Mouse (Mus musculus) lung, postnatal 14 days (tissue): ENCODE measurements around the gene Dusp2.
A peak's percentile ranks its signal among the peaks of the same experiment; 100 is the strongest.

Experiments
- DNase-seq: peaks from one replicate; pipeline ENCODE4 v3.0.0; 2021

Gene Dusp2

GRCm38 (mm10) chr2:127324456-127324855, 11.5 kb upstream of the Dusp2 start:
- no peak for DNase-seq

GRCm38 (mm10) chr2:127328090-127328851, 7.7 kb upstream of the Dusp2 start:
- DNase-seq, result no peak

DNA sequence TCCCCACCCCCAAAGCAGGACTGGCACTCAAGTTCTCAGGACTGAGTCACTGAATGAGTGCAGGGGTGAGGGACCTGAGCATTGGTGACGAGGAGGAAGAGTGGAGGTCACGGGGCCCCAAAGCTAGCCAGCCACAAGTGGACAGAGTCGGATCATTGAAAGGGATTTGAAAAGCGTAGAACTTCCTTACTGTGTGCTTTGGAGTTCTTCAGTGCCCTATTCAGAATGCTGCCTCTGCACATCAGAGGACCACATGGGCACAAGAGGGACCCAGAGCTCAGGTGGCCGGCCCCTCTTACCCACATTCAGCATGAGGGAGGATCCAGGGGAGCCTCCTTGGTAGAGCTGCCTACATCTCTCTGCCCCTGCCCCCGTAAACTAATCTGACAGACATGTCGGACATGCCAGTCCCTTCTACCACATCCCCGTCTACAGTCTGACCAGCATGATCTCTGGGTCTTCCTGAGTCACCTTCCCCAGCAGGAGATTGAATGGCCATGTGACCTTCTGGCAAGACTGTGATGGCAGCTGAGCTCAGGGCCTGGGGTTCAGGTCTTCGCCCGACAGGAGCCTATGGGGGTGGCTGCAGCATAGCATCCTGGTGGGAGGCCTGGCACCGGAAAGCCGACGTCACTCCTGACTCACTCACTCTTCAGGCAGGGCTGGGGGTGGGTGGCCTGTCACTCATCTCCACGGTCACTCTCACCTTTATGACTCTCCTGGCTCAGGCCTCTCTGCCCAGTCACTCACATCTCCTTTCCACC, 3.0 kb upstream of the Dusp2 start:
- no peak for DNase-seq

GRCm38 (mm10) chr2:127333945-127334603, 1.9 kb upstream of the Dusp2 start:
- DNase-seq, result no peak

- DNase-seq, result peak; percentile 28
These were observed 849 bp upstream of the Dusp2 start for GRCm38 (mm10) chr2:127335078-127335541.

DNA sequence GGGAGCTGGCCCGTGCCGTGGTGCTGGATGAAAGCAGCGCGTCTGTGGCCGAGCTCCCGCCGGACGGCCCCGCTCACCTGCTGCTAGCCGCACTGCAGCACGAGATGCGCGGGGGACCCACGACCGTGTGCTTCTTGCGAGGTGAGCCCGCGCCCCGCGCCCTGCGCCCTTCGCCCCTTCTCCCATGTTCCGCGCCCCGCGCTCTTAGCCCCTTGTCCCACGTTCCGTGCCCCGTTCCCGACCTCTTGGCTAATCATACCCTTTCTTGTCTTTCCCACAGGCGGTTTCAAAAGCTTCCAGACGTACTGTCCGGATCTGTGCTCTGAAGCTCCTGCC, 506 bp downstream of the Dusp2 start:
- DNase-seq, result no peak

- DNase-seq, result no peak
These were observed 926 bp downstream of the Dusp2 start for GRCm38 (mm10) chr2:127336885-127337284.

GRCm38 (mm10) chr2:127337531-127337930, 1.6 kb downstream of the Dusp2 start:
- DNase-seq, result no peak

DNA sequence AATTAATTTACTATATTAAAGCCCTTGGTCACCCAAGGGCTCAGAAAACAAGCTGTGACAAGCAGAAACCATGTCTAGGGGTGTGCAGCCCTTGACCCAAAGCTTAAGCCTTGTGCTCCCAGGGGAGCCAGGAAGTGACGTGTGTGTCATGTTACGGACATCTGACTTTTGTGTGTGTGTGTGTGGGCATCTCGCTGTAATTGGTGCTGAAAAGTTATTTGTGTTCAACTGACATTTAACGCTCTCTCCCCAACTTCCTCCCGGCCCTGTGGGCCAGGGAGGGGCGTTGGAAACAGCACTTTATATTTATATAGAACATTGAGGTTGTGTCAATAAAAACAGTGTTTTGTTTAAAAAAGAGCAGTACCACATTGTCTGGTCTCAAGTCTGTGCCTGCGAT, 2.1 kb downstream of the Dusp2 start:
- DNase-seq, result no peak

DNA sequence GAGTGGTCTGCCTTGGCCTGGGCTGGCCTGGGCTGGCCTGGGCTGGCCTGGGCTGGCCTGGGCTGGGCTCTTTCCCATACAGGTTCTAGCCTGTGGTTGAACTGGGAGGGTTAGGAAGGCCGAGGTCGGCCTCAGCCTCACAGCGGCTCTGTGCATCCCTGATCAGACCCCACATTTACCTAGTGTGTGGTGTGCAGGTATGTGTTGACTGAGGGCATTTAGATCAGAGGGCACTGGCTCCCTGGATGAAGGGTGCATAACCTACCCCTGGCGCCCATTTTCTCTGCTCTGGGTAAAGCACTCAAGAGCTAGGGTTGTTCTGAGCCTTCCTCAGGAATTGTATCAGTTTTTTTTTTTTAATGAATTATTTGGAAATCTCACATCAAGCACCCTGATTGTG, 2.5 kb downstream of the Dusp2 start, which contains the start of gene Astl:
Gene Astl, plus strand, starts transcription at position 224 of the 400 bp plus-strand sequence.
- no peak for DNase-seq

DNA sequence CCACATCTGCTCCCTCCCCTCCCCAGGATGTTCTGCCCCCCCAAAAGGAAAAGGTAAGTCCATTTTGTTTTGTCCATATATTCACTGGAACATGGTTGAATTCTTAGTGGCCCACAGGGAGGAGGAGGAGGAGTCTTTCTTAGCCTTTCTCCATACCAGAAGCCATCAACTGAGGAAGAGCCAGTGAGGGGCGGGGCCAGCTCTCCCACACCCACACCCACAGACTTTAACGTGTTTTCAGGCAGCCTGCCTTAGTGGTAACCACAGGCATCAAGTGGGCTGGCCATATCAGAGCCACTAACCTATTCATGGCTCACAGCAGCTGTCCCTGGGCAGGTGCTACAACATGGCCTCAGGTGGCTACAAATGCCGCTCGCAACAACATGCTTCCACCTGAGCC, 2.9 kb downstream of the Dusp2 start:
- no peak for DNase-seq

DNA sequence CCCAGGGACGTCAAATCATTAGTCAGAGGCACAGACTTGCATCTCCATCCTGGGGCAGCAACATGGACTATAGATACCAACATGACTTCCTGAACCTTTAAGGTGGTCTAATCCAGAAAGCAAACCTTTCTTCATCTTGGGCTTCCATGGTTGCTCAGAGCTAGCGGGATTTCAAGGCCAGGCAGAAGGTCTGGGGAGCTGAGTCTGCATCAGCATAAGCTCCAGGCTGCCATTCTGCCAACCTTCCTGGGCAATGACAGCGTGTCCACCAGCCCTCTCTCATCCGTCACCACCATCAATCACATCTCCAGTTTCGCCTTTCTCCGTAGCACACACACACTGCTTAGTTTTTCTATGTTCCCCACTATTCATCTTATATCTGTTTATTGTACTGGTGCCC, 3.3 kb downstream of the Dusp2 start:
- no peak for DNase-seq

GRCm38 (mm10) chr2:127341159-127341558, 5.2 kb downstream of the Dusp2 start:
- DNase-seq, result peak; percentile 70

GRCm38 (mm10) chr2:127346334-127346733, 10.4 kb downstream of the Dusp2 start:
- DNase-seq, result no peak

DNA sequence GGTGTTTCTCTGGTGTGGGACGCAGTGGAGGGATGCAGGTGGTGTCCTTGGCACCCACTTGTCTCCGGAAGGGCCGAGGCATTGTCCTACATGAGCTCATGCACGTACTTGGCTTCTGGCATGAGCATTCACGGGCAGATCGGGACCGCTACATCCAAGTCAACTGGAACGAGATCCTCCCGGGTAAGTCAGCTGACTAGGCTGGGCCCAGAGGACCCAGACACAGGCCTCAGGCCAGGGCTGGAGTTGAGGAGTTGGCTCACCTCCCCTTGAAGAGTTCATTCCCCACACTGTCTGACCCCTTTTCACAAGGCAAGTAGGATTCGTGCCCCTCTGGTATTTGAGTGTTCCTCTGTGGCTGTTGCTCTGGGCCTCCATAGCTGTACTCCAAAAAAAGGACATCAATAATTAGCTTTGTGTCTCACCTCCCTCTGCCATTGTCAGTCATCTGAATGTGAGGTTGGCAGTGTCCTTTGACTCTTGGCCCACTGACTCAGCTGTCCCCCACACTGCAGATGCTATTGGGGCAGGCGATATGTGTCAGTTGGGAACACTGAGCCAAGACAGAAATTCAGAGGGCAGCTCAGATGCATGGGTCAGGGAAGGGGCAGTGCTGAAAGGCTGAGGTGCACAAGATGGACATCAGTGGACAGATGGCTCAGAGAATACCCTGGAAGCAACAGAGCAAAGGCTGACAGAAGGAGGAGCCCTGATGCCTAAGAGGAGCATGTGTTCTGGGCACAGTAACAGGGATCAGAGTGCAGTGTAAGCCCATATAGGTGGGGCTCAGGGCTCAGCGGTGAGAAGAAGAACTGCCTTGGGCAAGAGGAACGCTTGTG, 11.4 kb downstream of the Dusp2 start:
- DNase-seq, result no peak

DNA sequence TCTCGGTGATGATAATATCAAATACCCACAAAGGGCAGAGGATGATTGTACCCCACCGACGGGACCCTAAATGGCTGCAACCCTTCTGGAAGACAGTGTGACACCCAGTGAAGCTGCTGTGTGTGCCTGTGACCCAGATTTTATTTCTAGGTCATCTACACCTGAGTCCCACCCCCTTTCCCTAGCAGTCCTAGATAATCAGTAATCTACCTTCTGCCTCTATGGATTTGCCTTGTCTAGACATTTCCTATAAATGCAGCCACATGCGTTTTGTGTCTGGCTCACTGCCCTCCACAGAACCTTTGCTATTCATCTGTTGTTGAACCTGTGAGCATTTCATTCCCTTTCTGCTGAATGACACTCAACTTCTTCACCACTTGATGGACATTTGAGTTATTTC, 17.9 kb downstream of the Dusp2 start:
- DNase-seq, result no peak

GRCm38 (mm10) chr2:127362459-127363281, 26.7 kb downstream of the Dusp2 start, which contains the start of gene Adra2b:
Gene Adra2b (plus strand): TSS chr2:127363208.
- DNase-seq, result peak; percentile 89

GRCm38 (mm10) chr2:127363282-127363652, 27.3 kb downstream of the Dusp2 start:
- DNase-seq, result no peak

- DNase-seq, result no peak
These were observed 27.7 kb downstream of the Dusp2 start for GRCm38 (mm10) chr2:127363696-127364095.

DNA sequence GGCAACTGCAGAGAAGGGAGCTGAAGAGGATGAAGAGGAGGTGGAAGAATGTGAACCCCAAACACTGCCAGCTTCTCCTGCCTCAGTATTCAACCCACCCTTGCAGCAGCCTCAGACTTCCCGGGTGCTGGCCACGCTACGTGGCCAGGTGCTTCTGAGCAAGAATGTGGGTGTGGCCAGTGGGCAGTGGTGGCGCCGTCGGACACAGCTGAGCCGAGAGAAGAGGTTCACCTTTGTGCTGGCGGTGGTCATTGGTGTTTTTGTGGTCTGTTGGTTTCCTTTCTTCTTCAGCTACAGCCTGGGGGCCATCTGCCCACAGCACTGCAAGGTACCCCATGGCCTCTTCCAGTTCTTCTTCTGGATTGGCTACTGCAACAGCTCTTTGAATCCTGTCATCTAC, 28.5 kb downstream of the Dusp2 start:
- DNase-seq, result no peak

- DNase-seq, result no peak
These were observed 31.3 kb downstream of the Dusp2 start for GRCm38 (mm10) chr2:127367126-127367820.
